Mouse (Mus musculus) C2C12 (cell line): Measurements from ENCODE around the gene Card6. TPM values are rescaled to one million over a fixed set of nuclear protein-coding genes. Genes with fewer than 3 reads are reported as not detected.
"Not testable (repeated sequence)": the region's sequence is repeated elsewhere in the genome, so short reads cannot be mapped to it uniquely, and the experiment has no call there.

ENCODE experiments used
- H3K27me3 ChIP-seq: one replicate; pipeline ENCODE4 v1.6.1; 2011; ENCODE audit not compliant: control insufficient read depth, insufficient read depth, insufficient read length
- H3K36me3 ChIP-seq: one replicate; pipeline ENCODE4 v1.6.1; 2011; ENCODE audit not compliant: control insufficient read depth, insufficient read depth
- H3K4me3 ChIP-seq: one replicate; pipeline ENCODE4 v1.5.1; 2011; ENCODE audit warnings: mild to moderate bottlenecking, control low read depth; ENCODE audit not compliant: poor library complexity, insufficient read depth, severe bottlenecking
- H3K79me2 ChIP-seq: one replicate; pipeline ENCODE4 v1.6.1; 2011; ENCODE audit not compliant: control insufficient read depth, insufficient read depth
- H3K79me3 ChIP-seq: one replicate; pipeline ENCODE4 v1.6.1; 2011; ENCODE audit warnings: low read depth, control low read depth
- H3ac ChIP-seq: one replicate; pipeline ENCODE3; 2011; ENCODE audit warnings: low read depth; ENCODE audit not compliant: control insufficient read depth, insufficient read length
- CEBPB ChIP-seq: IDR thresholded peaks from one replicate; pipeline ENCODE4 v1.6.1; 2011; ENCODE audit warnings: low read depth, mild to moderate bottlenecking, control low read depth, moderate library complexity
- CTCF ChIP-seq: IDR thresholded peaks from one replicate; pipeline ENCODE4 v1.5.1; 2011; ENCODE audit not compliant: control insufficient read depth, insufficient read depth, insufficient read length
- FOSL1 ChIP-seq: IDR thresholded peaks from one replicate; pipeline ENCODE4 v1.8.0; 2011; ENCODE audit warnings: mild to moderate bottlenecking, low read length; ENCODE audit not compliant: poor library complexity, insufficient read depth, severe bottlenecking
- MAX ChIP-seq: IDR thresholded peaks from one replicate; pipeline ENCODE4 v1.6.1; 2011; ENCODE audit warnings: mild to moderate bottlenecking, control low read depth
- MYOD1 ChIP-seq: IDR thresholded peaks from one replicate; pipeline ENCODE4 v1.6.1; 2011; ENCODE audit warnings: low read depth; ENCODE audit not compliant: control insufficient read depth, insufficient read length
- MYOG ChIP-seq: IDR thresholded peaks from one replicate; pipeline ENCODE4 v1.6.1; 2011; ENCODE audit not compliant: control insufficient read depth, insufficient read length; ENCODE audit errors: extremely low read depth
- USF1 ChIP-seq: IDR thresholded peaks from one replicate; pipeline ENCODE4 v1.6.1; 2011; ENCODE audit warnings: low read depth, mild to moderate bottlenecking, control low read depth, moderate library complexity
- polyA plus RNA-seq: library from polyadenylated mRNA; unstranded; fragments of >200 nt; fragmentation: generic; extraction: Trizol; gene quantifications from one replicate; pipeline ENCODE4 v1.2.1, GENCODE M21; 2012; ENCODE audit warnings: missing spikeins

Card6 gene
- polyA plus RNA-seq, 1 experiment: 5.2 TPM

DNA sequence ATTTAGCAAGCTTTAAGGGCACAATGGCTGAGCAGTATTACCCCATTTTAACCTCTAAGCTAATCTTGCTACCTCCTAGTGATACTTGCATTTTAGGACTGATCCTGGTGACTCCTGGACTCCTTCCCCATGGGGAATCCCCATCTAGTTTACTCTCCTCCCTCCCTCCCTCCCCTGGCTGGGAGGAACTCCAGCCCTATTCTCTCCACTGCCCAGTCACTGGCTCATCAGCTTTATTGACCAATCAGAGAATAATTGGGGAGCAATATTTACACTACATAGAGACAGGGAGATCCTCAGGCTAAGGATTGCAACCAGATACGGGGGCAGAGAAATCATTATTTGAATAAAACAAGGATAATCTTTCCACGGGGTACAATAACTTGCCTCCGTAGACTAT, 25.8 kb upstream of the Card6 start:
- H3K36me3 ChIP-seq: no peaks in the 10 kb centered on the region
- H3K79me2 ChIP-seq: no peaks in the 10 kb centered on the region
- H3K27me3 ChIP-seq: no peaks in the 10 kb centered on the region
- no peak overlapping the region for H3K4me3 ChIP-seq
- TF ChIP-seq CTCF (no peak), MAX (no peak), MYOG (no peak), MYOD1 (no peak), USF1 (no peak), FOSL1 (no peak), CEBPB (no peak)
- no peak overlapping the region for H3ac ChIP-seq
- no peaks in the 10 kb centered on the region for H3K79me3 ChIP-seq

DNA sequence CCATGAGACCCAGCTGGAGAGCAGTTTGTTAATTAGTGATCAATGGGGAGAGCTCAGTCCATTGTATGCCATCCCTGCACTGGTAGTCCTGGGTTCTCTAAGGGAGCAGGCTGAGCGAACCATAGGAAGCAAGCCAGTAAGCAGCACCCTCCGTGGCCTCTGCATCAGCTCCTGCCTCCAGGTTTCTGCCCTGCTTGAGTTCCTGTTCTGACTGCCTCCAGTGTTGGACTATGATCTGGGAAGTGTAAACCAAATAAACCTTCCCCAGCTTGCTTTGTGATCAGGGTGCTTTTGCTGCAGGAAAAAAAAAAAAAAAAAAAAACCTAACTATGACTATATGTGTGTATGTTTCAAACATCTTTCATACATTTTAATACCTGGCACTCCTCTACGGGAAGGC, 25.0 kb upstream of the Card6 start:
- no peaks in the 10 kb centered on the region for H3K79me2 ChIP-seq
- H3K79me3 ChIP-seq: no peaks in the 10 kb centered on the region
- H3K27me3 ChIP-seq: no peaks in the 10 kb centered on the region
- no peaks in the 10 kb centered on the region for H3K36me3 ChIP-seq
- no peak overlapping the region for H3ac ChIP-seq
- no peak overlapping the region for H3K4me3 ChIP-seq
- no peak for TF ChIP-seq MYOD1
- no peak for TF ChIP-seq USF1
- no peak for TF ChIP-seq CTCF
- no peak for TF ChIP-seq MYOG
- TF ChIP-seq FOSL1: no peak
- no peak for TF ChIP-seq MAX

DNA sequence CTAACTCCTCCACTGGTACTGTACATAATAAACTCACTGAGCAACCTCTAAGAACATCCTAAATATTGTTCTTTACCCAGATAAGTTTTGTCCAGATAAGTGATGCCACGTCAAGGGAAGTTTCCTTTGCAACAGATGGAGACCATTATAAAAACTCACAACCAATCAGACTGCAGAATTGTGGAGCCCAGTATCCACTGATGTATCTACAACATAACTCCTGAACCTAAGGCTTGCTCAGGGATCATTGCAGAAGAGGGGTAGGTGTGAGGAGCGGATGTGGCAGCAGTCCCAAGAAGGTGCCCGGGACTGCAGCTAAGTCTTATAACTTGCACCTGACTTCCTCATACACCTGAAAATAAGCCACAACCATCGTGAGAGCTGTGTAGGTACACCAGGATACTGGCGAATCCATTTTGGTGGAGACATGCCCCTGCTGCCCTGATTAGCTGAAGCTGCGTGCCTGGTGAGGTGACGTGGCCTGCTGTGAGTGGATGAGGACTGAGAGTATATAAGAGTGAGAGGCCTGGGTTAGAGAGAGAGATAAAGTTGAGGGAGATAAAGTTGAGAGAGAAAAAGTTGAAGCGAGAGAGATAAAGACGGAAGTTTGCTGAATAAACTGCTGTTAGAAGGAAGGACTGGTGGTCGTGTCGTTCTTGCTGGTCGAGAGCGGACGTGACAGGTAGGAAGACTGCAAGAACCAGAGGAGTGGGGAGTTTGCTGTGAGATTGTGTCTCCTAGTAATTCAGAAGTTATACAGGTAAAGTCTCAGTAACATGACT, 22.7 kb upstream of the Card6 start:
- not testable (repeated sequence) for H3K79me2 ChIP-seq, H3ac ChIP-seq, H3K36me3 ChIP-seq

DNA sequence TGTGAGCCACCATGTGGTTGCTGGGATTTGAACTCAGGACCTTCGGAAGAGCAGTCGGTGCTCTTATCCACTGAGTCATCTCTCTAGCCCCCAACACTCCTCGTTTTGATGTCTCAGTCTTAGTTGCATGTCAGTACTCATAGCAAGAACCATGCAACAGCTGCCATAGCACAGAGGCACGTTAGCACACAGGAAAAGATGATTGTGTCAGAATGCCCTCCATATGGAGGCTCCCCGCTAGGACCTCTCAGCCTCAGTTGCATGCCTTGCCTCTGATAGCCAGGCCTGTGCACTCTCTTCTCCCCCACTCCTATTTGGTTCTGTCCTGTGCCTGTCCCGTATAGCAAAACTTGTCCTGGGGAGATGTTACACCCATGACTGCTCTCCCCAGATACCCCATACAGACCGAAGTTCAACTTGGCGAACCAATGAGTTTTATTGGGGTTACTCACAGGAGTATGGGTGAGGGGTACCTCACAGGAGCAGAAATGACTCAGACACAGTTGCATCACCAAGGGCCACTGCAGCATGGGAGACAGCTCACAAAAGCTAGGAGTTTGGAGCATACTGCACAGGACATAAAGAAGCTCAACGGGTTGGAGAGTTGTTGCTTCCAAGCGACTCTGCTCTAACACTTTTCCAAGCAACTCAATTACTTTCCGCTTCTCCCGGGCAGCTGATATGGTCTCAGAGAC, 20.9 kb upstream of the Card6 start:
- Histone ChIP-seq H3K79me3 (no peaks in the 10 kb centered on the region), H3ac (no peak overlapping the region), H3K36me3 (peaks cover 8% of the 10 kb centered on the region), H3K79me2 (no peaks in the 10 kb centered on the region), H3K27me3 (no peaks in the 10 kb centered on the region), H3K4me3 (no peak overlapping the region)
- TF ChIP-seq CEBPB: peak; percentile 37
- TF ChIP-seq CTCF: no peak

More for the DNA sequence above, 22.7 kb upstream of the Card6 start:
- not testable (repeated sequence) for H3K4me3 ChIP-seq, H3K79me3 ChIP-seq, H3K27me3 ChIP-seq

DNA sequence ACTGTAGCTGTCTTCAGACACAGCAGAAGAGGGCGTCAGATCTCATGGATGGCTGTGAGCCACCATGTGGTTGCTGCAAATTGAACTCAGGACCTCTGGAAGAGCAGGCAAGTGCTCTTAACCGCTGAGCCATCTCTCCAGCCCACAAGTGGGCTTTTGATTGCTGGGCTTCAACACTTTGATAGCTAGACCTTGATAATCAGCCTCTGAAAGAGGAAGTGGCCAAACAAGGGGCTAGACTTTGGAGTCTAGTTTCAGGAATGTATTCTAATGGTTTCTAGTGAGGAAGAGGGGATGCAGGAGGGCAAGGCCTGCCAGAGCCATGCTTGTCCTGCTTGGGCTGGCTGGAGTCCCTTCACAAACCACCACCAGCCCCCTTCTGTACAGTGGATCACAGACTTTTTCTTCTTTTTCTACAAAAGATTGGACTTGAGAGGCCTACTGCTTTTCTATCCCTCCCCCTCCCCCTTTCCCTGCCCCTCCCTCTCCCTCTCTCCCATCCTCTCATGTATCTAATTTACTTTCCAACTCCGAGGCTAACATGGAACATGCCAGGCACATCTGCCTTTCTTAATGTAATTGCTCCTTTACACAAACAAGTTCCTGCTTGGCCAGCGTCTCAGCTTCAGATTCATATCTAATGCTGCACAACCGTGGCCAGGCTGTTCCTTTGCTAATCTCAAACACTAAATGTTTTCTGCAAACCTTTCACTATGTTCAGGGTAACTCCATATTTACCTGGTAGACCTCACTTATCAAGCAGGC, 20.0 kb upstream of the Card6 start:
- TF ChIP-seq FOSL1: no peak
- TF ChIP-seq MAX: no peak
- no peak for TF ChIP-seq CTCF
- no peak for TF ChIP-seq CEBPB
- TF ChIP-seq MYOG: no peak
- no peak for TF ChIP-seq MYOD1
- TF ChIP-seq USF1: no peak
- H3K27me3 ChIP-seq: no peaks in the 10 kb centered on the region
- no peak overlapping the region for H3ac ChIP-seq
- H3K79me3 ChIP-seq: no peaks in the 10 kb centered on the region
- H3K36me3 ChIP-seq: peaks cover 17% of the 10 kb centered on the region
- H3K4me3 ChIP-seq: no peak overlapping the region
- H3K79me2 ChIP-seq: no peaks in the 10 kb centered on the region

DNA sequence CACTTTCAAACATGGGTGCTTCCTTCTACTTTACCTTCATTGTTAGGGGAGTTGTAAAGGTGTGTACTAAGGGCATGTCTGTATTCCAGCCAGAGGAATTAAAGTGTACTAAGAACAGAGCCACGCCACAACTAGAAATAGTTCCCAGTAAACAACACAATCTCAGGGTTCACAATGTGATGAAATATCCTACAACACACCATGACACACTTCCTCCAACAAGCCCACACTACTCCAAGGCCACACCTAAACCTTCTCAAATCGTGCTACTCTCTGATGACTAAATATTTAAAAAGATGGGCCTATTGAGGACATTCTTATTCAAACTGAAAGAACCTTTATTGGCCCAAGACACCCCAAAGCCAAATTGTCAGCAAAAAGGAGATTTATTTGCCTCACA, 19.1 kb upstream of the Card6 start:
- H3ac ChIP-seq: no peak overlapping the region
- H3K27me3 ChIP-seq: no peaks in the 10 kb centered on the region
- H3K36me3 ChIP-seq: peaks cover 26% of the 10 kb centered on the region
- TF ChIP-seq USF1 (no peak), MAX (no peak), MYOD1 (no peak), CEBPB (no peak), MYOG (no peak), CTCF (no peak), FOSL1 (no peak)
- H3K79me2 ChIP-seq: no peaks in the 10 kb centered on the region
- no peaks in the 10 kb centered on the region for H3K79me3 ChIP-seq
- H3K4me3 ChIP-seq: no peak overlapping the region
